Mouse (Mus musculus): Measurements from ENCODE around the gene Olfr1126.
"Not testable (repeated sequence)": the region's sequence is repeated elsewhere in the genome, so short reads cannot be mapped to it uniquely, and the experiment has no call there.

Olfr1126 gene

DNA sequence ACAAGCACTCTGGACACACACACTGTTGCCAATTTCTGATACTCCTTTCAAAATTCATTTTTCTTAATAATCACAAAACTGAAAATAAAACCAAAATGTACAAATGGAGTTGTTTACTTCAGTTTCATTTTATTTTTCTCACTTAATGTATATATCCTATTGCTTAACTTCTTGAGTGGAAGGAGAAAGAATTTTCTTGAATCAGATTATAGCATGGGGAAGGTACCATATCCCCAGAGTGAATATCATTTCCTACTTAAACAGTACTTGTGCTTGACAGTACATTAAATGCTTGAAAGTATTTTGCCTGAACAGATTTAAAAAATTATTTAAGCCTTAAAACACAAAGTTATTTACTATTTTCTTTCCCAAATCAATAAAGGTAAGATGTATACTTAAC is at the start of gene Olfr1126:
Olfr1126 (plus strand) TSS at position 301 of the 400 bp plus-strand sequence.
- DNase-seq (ENCODE audit: low read depth, low spot score): no peak

DNA sequence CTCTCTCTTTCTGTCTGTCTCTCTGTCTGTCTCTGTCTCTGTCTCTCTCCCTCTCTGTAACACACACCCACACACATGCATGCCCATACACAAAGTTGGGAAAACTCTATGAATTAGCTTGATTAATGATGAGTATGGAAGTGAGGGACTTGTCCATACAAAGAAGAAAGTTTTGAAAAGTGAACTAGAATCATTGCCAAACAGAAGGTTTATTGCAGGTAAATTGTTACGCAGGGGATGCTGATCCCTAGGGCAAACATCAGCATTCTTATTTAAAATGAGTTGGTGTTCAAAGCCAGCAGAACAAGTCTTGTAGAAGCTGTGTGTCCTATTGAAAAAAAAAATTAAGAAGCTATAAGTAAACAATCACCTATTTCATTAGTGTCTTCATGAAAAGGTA is 37.4 kb upstream of the Olfr1126 start, which contains the start of gene Olfr1123:
Olfr1123 (plus strand) TSS at position 301 of the 400 bp plus-strand sequence.
- no peak for DNase-seq (ENCODE audit: low read depth, low spot score)

DNA sequence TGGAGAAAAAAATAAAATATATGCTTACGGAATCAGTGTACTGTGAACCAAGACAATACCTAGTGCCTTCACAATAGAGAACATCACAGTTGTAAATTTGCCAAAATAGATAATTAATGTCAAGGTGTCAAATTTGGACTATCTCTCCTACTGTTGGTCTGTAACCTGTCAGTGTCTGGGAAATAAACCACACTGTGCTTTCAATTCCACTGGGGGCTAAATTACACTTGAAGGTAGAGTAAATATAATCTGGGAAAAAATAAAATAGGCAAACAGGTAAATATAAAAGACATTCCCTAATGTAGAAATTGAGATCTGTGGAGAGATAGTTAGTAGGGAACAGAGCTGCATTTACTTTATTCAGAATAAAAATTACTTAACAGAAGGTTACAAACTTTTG is 23.8 kb upstream of the Olfr1126 start, which contains the start of gene Olfr1124:
Olfr1124 (plus strand) TSS at position 301 of the 400 bp plus-strand sequence.
- no peak for DNase-seq (ENCODE audit: low read depth, low spot score)

DNA sequence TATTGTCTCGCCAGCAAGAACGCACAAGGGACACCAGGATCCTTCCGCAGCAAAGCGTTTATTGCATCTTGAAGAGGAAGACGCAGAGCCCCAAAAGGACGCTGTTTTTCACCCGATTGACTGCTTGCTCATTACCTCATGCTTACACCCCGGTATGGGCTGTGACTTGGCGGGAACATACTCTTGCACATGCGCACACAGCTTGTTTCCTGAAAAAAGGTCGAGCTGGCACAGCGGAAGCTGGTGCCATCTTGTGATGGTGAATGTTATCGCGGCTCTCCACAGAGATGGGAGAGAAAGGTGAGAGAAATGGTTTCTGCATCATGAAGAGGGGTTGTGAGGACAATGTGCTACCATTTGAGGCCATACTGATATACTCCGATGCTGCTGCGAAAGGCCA is 16.0 kb upstream of the Olfr1126 start:
- no peak for DNase-seq (ENCODE audit: low read depth, low spot score)

DNA sequence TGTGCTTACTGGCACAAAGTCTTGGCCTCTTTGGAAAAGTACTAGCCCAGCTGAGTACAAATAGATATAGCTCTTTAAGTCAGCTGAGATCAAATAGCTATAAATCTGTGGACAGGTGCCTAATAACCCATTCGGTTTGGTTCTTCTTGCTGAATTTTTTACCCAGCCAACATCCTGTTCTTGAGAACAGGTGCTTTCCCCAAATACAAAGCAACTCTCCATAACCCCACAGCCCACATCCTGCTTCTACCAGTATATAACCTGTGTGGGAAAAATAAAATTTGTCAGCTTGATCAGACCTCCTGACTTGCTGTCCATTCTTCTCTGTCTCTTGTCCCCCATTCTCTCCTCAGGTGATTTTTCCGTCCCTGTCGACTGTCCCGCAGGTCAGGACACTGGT is 8.0 kb downstream of the Olfr1126 start:
- no peak for DNase-seq (ENCODE audit: low read depth, low spot score)

DNA sequence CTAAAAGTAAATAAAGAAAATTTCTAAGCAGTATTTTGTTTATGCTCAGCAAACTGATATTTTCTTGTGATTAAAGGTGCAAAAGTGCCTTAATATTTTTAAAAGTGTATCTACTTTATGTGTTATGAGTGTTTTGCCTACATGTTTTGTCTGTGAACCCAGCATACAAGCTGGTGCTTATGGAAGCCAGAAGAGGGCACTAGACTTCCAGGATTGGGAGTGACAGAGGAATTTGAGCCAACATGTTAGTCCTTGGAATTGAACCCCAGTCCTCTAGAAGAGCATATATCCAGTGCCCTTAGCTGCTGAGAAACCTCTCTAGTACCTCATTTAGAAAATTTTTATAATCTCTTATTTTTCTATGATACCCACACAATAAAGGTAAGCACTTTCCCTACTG is 26.4 kb downstream of the Olfr1126 start:
- peak; percentile 2 for DNase-seq (ENCODE audit: low read depth, low spot score)

DNA sequence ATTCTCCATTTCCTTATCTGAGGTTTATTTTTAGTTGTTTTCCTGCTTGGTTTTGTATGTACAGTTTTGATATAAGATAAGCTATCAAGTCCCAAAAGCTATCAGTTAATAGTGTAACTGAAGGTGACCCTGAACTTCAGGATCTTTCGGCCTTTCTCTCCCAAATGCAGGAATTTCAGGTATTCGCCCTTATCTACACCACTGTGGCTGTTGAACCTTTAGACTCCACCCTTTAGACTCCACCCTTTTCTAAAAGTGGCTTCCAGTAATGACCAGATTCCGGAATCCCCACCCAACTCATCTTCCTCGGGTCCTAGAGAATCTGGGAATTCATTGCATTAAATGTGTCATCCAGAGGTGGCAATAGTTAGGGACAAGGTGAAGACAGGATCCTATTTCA is 27.4 kb downstream of the Olfr1126 start:
- DNase-seq (ENCODE audit: low read depth, low spot score): no peak

DNA sequence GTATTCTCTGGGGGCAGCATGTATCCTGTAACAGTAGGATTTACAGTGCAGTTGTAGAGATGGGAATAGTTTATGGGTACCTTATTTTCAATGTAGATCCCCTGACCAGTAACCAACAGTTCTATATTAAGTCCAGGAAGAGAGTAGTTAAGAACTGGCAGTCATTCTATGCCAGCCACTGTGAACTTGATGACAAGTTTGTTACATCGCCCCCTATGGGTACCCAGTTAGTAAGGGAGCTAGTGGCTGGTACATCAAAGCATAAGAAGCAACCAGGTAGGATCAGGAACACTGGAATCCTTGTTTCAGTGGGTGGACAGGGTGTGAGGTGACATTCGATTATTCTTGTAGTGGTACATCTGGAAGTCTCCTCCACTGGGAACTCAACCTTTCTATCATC is 28.5 kb downstream of the Olfr1126 start:
- no peak for DNase-seq (ENCODE audit: low read depth, low spot score)

DNA sequence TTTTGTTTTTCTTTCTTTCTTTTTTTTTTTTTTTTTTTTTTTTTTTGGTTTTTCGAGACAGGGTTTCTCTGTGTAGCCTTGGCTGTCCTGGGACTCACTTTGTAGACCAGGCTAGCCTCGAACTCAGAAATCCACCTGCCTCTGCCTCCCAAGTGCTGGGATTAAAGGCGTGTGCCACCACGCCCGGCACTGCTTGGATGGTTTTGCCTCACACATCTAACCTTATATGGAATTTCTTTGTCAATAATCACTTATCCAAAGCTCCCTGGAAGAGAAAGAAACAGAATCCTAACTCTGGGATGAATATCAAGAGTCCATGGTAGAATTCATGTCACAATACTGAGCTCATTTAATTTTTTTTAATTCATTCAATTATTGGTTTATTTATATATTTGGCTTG is 43.2 kb downstream of the Olfr1126 start, which contains the start of gene Pramel7:
Pramel7 (minus strand) TSS at position 101 of the 400 bp plus-strand sequence.
- not testable (repeated sequence) for DNase-seq (ENCODE audit: low read depth, low spot score)

DNA sequence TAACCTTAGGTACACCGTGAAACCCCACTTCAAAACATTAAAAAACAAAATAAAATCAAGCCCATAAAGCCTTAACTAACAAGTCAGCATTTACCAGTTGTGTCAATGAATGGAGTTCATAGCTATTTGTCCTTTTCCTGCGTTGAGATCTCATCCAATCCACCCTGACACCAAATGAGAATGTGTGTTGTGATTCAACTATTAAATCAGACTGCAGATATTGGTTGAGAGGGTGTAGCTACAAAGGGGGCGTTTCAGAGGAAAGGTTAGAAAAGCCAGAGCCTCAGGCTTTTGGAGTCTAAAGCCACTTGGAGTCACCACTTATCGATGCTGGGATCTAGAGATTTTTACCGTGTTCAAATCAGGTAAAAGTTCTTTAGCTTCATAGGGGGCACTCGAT is 52.5 kb downstream of the Olfr1126 start, which contains the start of gene Pramel6:
Pramel6 (plus strand) TSS at position 301 of the 400 bp plus-strand sequence.
- DNase-seq (ENCODE audit: low read depth, low spot score): no peak
